Mouse (Mus musculus): ENCODE measurements around the gene Prpsap1.

Gene Prpsap1

GRCm38 (mm10) chr11:116445596-116446307 lies 48.2 kb downstream of the Prpsap1 start:
- CTCF ChIA-PET, result interaction anchor here (0.6 to 1.8 kb wide), 8 partner anchors 12 to 1875 kb away, joined by 3 to 15 read pairs (median 4); partner anchors contain the start of gene Ubald2

GRCm38 (mm10) chr11:116443935-116444334 lies 50.1 kb downstream of the Prpsap1 start:
- CTCF ChIA-PET, result interaction anchor here (0.6 to 0.7 kb wide), 2 partner anchors 14 to 19 kb away, joined by 4 to 7 read pairs; no protein-coding TSS in a partner anchor

DNA sequence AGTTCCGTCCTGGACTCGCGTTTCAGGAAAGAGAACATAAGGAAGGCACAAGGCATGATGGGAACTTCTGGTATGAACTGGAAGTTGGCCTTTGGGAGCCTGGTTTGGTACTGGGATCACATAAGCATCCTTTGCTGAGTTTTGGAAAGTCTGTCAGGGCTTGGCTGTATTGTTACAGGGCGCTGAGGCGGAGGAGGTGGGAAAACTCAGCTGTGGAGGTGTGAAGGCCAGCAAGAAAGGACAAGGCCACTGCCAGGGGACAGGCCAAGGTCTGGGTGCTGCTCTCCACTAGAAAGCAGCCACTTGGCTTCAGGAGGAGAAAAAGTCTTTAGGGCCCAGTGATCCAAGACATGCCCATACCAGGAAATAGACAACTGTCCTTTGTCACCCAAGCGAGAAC lies 50.7 kb downstream of the Prpsap1 start:
- CTCF ChIA-PET, result no interaction called here

DNA sequence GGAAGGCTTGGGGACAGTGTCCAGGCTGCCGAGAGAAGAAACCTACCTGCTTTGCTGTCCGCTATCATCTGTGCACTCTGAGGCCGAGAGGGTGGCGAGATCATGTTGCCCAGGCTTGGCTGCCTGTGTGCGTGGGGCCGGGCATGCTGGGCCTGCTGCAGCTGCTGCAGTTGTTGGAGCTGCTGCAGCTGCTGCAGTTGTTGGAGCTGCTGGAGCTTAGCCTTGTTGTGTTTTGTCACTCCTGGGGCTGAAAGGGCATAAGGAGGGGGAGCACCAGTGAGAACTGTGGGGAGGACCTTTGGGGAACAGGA lies 51.2 kb downstream of the Prpsap1 start:
- CTCF ChIA-PET, result interaction anchor here (0.6 kb wide), 1 partner anchor 168 kb away, joined by 6 read pairs; no protein-coding TSS in a partner anchor

GRCm38 (mm10) chr11:116442129-116442866 lies 51.7 kb downstream of the Prpsap1 start:
- CTCF ChIA-PET, result interaction anchor here (0.6 kb wide), 1 partner anchor 169 kb away, joined by 6 read pairs; no protein-coding TSS in a partner anchor

- CTCF ChIA-PET, result no interaction called here
These were observed 53.5 kb downstream of the Prpsap1 start for GRCm38 (mm10) chr11:116440408-116441068.

DNA sequence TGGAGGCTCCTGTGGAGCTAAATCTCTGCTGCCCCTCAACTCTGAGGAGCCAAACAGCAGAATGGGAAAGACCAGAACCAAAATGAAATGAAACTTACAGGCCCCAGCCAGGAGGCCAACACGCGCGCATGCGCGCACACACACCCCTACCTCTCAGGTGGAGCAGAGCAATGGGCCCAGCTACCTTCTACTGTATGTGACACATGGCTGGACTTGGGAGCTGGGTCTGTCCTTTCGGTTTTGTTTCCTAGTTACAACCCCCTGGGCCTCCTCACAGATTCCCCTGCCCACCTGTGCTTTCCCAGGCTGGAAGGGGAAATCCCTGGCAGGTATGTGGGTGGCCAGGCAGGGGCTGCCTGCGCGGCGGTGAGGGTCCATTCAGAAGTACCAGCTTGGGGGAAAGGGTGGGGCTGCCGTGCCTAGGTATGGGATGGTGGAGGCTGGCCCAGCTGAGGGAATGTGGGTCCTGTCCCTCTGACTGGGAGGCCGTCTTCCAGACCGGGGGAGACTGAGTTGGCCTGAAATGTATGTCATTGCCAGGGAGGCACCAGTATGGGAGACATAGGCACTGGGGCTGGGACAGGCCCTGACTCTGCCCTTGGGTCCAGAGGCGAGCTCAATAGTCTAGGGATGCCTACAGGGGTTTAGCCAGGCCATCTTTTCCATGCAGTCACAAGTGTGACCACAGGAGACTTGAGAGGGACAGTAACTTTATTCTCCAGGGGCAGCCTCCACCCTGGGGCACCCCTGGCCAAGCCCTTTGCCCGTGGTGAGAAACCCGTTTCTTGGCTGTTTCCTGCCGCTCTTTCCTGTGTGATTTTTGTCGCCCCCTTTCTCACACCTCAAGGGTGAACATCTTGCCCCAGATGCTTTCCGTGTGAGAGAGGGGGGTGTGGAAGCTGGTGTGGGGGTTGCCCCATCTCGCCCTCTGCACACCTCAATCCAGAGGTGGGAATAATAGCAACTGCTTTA lies 54.4 kb downstream of the Prpsap1 start:
- CTCF ChIA-PET, result no interaction called here

DNA sequence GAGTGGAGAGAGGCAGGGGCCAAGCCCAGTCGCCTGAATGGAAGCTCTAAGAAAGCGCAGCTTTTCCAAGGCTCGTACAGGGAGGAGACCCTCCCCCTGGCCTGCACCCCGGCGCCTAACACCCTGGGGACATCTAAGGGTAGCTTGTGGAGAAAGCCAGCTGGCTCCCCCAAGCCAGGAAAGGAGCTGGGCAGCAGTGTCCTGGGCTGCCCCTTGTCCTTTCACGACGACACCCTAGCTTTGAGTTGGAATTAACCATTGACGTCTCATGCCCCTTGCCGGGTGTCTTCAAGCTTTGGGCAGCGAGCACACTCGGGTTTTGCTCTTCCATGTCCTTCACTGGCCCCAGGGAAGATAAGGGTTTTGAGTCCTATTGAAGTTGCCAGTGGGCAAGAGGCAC lies 56.5 kb downstream of the Prpsap1 start:
- CTCF ChIA-PET, result interaction anchor here (0.9 to 1.1 kb wide), 2 partner anchors 21 to 26 kb away, joined by 3 to 4 read pairs; no protein-coding TSS in a partner anchor

GRCm38 (mm10) chr11:116436725-116437331 lies 57.2 kb downstream of the Prpsap1 start:
- CTCF ChIA-PET, result interaction anchor here (0.9 to 1.1 kb wide), 2 partner anchors 21 to 25 kb away, joined by 3 to 4 read pairs; no protein-coding TSS in a partner anchor

- CTCF ChIA-PET, result interaction anchor here (0.6 kb wide), 1 partner anchor 66 kb away, joined by 3 read pairs; no protein-coding TSS in a partner anchor
These were observed 57.8 kb downstream of the Prpsap1 start for GRCm38 (mm10) chr11:116435992-116436724.

DNA sequence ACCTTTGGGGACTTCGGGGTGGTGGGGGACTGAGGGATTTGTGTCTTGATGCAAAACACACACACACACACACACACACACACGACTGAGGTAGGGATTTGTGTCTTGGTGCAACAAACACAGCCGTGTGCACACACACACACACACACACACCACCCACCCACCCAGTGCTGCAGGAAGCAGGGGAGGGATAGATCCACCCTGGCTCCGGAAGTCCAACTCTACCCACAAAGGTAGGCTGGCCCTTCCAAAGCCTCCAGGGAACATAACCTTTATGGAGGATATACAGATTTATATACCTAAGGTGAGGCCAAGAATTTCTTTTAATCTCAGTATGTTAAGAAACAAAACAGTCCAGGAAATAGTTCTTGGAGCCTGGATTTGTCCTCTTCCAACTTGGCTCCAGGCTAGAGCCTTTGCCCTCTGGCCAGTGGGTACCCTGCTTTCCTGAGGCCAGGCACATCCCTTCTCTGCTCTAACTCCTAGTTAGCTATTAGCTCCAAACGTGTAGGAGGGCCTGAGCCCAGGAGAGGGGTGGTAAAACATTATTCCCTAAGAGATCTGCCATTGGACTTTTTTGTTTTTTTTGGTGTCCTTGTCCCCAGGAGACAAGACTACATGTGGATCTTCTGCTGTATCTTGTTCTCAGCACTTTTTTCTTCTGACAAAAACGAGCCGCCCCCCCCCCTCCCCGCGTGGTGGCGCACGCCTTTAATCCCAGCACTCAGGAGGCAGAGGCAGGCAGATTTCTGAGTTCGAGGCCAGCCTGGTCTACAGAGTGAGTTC lies 58.8 kb downstream of the Prpsap1 start:
- CTCF ChIA-PET, result interaction anchor here (0.5 to 0.6 kb wide), 2 partner anchors 38 to 65 kb away, joined by 3 read pairs; no protein-coding TSS in a partner anchor

DNA sequence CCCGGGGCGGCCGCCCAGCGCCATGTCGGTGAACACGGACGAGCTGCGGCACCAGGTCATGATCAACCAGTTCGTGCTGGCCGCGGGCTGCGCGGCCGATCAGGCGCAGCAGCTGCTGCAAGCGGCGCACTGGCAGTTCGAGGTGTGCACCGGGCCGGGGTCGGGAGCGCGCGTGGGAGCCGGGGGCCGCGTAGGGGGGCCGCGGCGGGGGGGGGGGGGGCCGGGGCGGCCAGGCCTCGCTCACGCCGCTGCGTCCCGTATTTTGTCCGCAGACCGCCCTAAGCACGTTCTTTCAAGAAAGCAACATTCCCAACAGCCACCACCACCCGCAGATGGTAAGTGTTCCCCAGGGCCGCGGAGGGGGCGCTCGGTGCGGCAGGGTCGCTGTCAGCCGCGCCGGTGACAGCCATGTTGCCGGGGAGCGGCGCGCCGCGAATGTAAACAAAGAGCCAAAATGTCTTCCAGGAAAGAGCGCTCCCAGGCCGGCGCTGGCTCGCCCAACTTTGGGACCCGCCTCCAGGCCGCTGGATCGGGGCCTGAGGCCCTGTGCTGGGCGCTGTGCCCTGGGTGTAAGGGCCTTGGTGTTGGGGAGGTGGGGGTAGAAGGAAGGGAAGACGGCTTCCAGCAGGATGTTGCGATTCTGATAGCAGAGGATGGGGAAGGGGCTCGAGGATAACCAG lies 59.6 kb downstream of the Prpsap1 start:
- CTCF ChIA-PET, result interaction anchor here (0.5 kb wide), 1 partner anchor 422 kb away, joined by 4 read pairs; no protein-coding TSS in a partner anchor

- CTCF ChIA-PET, result interaction anchor here (0.5 to 1.1 kb wide), 5 partner anchors 9 to 422 kb away, joined by 3 to 17 read pairs (median 4); no protein-coding TSS in a partner anchor
These were observed 60.4 kb downstream of the Prpsap1 start, which contains the start of gene Ubald2 for GRCm38 (mm10) chr11:116433356-116434286. Gene Ubald2, plus strand, starts transcription at chr11:116434094.

DNA sequence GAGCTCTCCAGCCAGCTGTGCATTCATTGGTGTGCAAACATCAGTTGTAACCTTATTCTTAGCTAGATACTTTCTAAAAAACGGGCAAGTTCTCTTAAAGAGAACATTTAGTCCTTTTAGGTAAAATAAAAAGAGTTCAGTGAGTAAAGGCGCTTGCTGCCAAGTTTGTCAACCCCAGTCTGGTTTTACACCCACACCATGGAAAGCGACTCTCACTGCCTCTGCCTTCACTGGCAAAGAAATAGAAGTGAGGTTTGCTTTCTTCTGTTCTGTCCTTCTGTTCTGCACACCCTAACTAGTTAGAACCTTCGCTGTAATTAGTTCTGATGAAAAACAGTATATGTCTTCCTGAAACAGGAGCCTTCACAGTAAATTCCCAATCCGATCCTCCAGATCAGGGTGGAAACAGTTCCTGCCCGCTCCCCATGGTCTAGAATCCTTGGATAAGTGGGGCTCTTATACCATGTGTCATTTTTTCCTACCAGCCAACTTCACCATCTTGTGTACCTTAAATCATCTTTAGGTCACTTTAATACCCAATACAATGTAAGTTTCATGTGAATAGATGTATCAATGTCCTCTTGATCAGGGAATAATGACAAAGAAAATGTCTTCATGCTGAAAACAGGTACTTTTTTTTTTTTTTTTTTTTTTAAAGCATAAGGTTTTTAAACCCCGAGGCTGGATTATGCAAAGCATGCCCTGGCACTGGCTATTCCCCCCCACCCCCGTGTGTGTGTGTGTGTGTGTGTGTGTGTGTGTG lies 61.2 kb downstream of the Prpsap1 start:
- CTCF ChIA-PET, result interaction anchor here (0.6 to 1.1 kb wide), 3 partner anchors 8 to 20 kb away, joined by 3 to 17 read pairs (median 4); no protein-coding TSS in a partner anchor

GRCm38 (mm10) chr11:116432127-116432526 lies 61.9 kb downstream of the Prpsap1 start:
- CTCF ChIA-PET, result no interaction called here

Data from spleen, embryonic (tissue).